Mouse (Mus musculus): ENCODE data around the gene Mkln1.

DNA sequence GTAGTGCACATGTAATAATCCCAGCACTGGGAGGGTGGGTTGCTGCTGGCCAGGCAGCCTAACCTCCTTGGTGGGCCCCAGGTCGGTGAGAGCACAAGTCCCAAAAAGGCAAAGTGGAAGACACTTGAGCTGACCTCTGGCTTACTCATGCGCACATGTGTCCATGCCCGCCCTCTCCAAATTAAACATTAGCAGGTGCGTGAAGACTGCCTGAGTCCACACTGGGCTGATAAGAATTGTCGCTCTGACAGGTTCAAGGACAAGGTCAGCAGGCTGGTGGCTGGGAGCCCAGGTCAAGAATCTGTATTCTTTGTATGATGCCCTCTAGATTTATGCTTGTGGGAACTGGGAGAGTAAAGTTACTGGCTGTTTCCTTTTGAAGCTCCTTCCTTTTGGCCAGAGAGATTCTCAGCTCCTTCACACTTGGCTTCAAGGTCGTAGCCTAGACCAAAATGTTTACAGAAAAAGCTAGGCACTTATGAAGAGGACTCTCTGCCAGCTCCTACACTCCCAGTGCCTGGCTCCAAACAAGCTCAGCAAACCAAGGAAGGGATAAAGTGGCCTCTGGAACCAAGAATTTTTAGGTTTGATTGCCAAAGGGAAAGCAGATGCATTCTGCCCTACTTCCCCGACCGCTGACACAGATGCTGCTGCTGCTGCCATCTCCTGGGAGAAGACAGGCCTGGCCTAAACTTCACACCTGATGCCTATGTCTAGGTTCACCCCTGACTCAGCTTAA, 8.1 kb upstream of the Mkln1 start:
- TF ChIP-seq CTCF (IDR thresholded peaks at IDR 0.05) (peak; percentile 63), EP300 (IDR thresholded peaks at IDR 0.05) (no peak)
